Mouse (Mus musculus) macrophage (primary cell): ENCODE data around the gene 1700086D15Rik. TPM values are rescaled to one million over a fixed set of nuclear protein-coding genes. Genes with fewer than 3 reads are reported as not detected.

Experiments
- H3K27ac ChIP-seq: fragments of 350-480 bp; formaldehyde crosslinking; 2 replicates; pipeline ENCODE4 v1.9.0; 2021
- H3K36me3 ChIP-seq: fragments of 350-480 bp; formaldehyde crosslinking; 2 replicates; pipeline ENCODE4 v1.9.0; 2021; ENCODE audit errors: inconsistent target
- H3K4me3 ChIP-seq: fragments of 350-480 bp; formaldehyde crosslinking; 2 replicates; pipeline ENCODE4 v1.9.0; 2021; ENCODE audit errors: inconsistent target
- H3K79me2 ChIP-seq: fragments of 350-480 bp; formaldehyde crosslinking; 2 replicates; pipeline ENCODE4 v1.9.0; 2021; ENCODE audit errors: inconsistent target
- WGBS: methylation state at CpG from one replicate; pipeline ENCODE4 v1.1.7; 2026; ENCODE audit warnings: inconsistent platforms; ENCODE audit not compliant: missing documents; 5-methylcytosine and 5-hydroxymethylcytosine counted together
- polyA plus RNA-seq: library from polyadenylated mRNA; stranded (reverse); fragments of 250-400 nt; gene quantifications from 3 replicates; pipeline ENCODE4 v1.2.4, GENCODE M21; 2018; ENCODE audit warnings: inconsistent platforms
- total RNA-seq, 78 experiments: library from RNA; depleted of rRNA; stranded (reverse); fragments of 250-400 nt; gene quantifications; 1 replicate in 9 of 78; 2 replicates in 24 of 78; 3 replicates in 43 of 78; 4 replicates in 2 of 78; pipeline ENCODE4 v1.2.4; 2018; ENCODE audit warnings: inconsistent platforms in 56 of 78

Gene 1700086D15Rik
- not detected for total RNA-seq (2018; cell fraction: chromatin; rRNA removed)
- total RNA-seq (2018; cell fraction: cytosol; rRNA removed), result not detected
- total RNA-seq (2018; cell fraction: nucleus; rRNA removed), result not detected
- polyA plus RNA-seq, result not detected in 3 replicates

DNA sequence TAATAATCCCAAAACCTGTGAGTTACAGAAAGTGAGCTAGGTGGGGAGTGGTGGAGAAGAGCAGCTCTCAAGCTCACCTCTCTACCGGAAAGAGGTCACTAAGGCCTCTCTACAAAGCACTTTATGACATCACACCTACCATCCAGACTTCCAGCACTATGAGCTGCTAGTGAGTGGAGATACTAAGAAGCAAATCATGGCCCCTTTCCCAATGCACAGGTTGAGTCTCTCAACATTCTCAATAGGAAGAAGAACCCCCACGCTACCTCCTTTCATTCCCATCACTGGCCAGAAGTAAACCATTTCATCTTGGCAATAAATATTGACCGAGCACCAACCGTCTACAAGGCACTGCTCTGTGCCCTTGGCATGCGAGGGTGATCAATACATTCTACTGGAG, at the start of gene 1700086D15Rik:
Gene 1700086D15Rik, minus strand, starts transcription at position 101 of the 400 bp plus-strand sequence.
- Histone ChIP-seq H3K27ac (no peak within 1 kb of the TSS), H3K79me2 (no peaks in the 10 kb centered on the region), H3K4me3 (no peak within 1 kb of the TSS), H3K36me3 (no peaks in the 10 kb centered on the region)
- WGBS, result 94% methylated on average over 5 of the region's 5 CpGs

- Histone ChIP-seq H3K4me3 (no peak overlapping the region), H3K36me3 (no peaks in the 10 kb centered on the region), H3K27ac (no peak overlapping the region), H3K79me2 (no peaks in the 10 kb centered on the region)
- WGBS, result 81% methylated on average over 6 of the region's 6 CpGs
These were observed 49.8 kb upstream of the 1700086D15Rik start for GRCm38 (mm10) chr11:65209441-65209840.

GRCm38 (mm10) chr11:65205306-65205705, 45.6 kb upstream of the 1700086D15Rik start:
- no peak overlapping the region for H3K4me3 ChIP-seq
- H3K79me2 ChIP-seq, result no peaks in the 10 kb centered on the region
- no peak overlapping the region for H3K27ac ChIP-seq
- WGBS, result 94% methylated on average over 4 of the region's 5 CpGs
- no peaks in the 10 kb centered on the region for H3K36me3 ChIP-seq

DNA sequence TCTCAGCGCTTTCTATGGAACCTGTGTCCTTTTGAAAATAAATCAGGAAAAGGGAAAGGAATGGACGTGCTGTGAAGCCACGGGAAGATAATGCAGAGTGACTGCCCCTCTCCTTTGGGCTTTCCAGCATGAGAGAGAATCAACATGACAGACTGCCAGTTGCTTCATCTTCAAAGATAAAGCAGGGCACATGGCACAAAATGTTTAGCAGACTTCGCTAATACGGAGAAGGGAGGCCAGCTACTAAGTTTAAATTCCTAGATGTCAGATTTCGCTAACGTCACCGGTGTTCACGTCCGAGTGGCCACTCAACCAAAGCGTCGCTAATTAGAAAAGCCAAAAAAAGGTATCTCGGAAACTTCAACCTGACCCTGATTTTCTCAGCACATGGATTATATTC, 45.0 kb upstream of the 1700086D15Rik start:
- no peaks in the 10 kb centered on the region for H3K36me3 ChIP-seq
- H3K27ac ChIP-seq, result no peak overlapping the region
- 87% methylated on average over 13 of the region's 13 CpGs for WGBS
- H3K4me3 ChIP-seq, result no peak overlapping the region
- H3K79me2 ChIP-seq, result no peaks in the 10 kb centered on the region

GRCm38 (mm10) chr11:65203020-65203419, 43.3 kb upstream of the 1700086D15Rik start:
- H3K4me3 ChIP-seq, result no peak overlapping the region
- H3K27ac ChIP-seq, result no peak overlapping the region
- H3K79me2 ChIP-seq, result no peaks in the 10 kb centered on the region
- H3K36me3 ChIP-seq, result no peaks in the 10 kb centered on the region
- WGBS, result 78% methylated on average over 1 of the region's 1 CpGs

GRCm38 (mm10) chr11:65202236-65202635, 42.5 kb upstream of the 1700086D15Rik start:
- Histone ChIP-seq H3K27ac (no peak overlapping the region), H3K4me3 (no peak overlapping the region), H3K79me2 (no peaks in the 10 kb centered on the region), H3K36me3 (no peaks in the 10 kb centered on the region)
- WGBS, result 91% methylated on average over 5 of the region's 5 CpGs

- H3K27ac ChIP-seq, result no peak overlapping the region
- 81% methylated on average over 3 of the region's 3 CpGs for WGBS
These were observed 38.3 kb upstream of the 1700086D15Rik start for GRCm38 (mm10) chr11:65198026-65198425.

GRCm38 (mm10) chr11:65197280-65197679, 37.6 kb upstream of the 1700086D15Rik start:
- Histone ChIP-seq H3K27ac (no peak overlapping the region), H3K36me3 (no peaks in the 10 kb centered on the region), H3K79me2 (no peaks in the 10 kb centered on the region), H3K4me3 (no peak overlapping the region)
- 4% methylated on average over 3 of the region's 3 CpGs for WGBS

More at GRCm38 (mm10) chr11:65198026-65198425, 38.3 kb upstream of the 1700086D15Rik start:
- H3K4me3 ChIP-seq, result no peak overlapping the region
- H3K36me3 ChIP-seq, result no peaks in the 10 kb centered on the region
- H3K79me2 ChIP-seq, result no peaks in the 10 kb centered on the region

DNA sequence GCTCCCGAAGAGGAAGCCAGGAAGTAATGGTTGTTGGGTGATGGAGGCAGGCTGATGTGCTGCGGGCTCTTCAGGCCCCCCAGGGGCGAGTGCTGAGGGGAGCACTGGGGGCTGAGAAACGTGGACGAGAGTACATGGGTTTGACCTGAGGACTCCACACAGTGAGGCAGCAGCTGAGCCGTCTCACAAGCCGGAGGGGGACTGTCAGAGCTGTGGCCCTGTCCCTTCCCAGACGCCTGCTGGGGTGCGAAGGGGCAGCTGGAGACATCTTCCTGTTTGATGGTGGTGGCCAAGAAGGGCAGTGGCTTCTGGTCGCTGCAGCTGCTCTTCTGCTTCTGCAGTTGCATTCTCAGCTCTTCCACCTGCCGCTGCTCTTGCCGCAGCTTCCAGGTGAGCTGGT, 27.3 kb upstream of the 1700086D15Rik start:
- WGBS, result 85% methylated on average over 11 of the region's 12 CpGs
- no peaks in the 10 kb centered on the region for H3K79me2 ChIP-seq
- H3K4me3 ChIP-seq, result no peak overlapping the region
- H3K36me3 ChIP-seq, result no peaks in the 10 kb centered on the region
- H3K27ac ChIP-seq, result no peak overlapping the region

GRCm38 (mm10) chr11:65185114-65185513, 25.4 kb upstream of the 1700086D15Rik start:
- H3K79me2 ChIP-seq, result no peaks in the 10 kb centered on the region
- no peak overlapping the region for H3K27ac ChIP-seq
- no peak overlapping the region for H3K4me3 ChIP-seq
- no peaks in the 10 kb centered on the region for H3K36me3 ChIP-seq
- WGBS, result 89% methylated on average over 1 of the region's 1 CpGs

GRCm38 (mm10) chr11:65170121-65170750, 10.5 kb upstream of the 1700086D15Rik start:
- H3K79me2 ChIP-seq, result no peaks in the 10 kb centered on the region
- no peak overlapping the region for H3K4me3 ChIP-seq
- H3K36me3 ChIP-seq, result no peaks in the 10 kb centered on the region
- no peak overlapping the region for H3K27ac ChIP-seq
- WGBS, result 76% methylated on average over 4 of the region's 4 CpGs

- no peak within 1 kb of the TSS for H3K27ac ChIP-seq
- no peaks in the 10 kb centered on the region for H3K36me3 ChIP-seq
- no peaks in the 10 kb centered on the region for H3K79me2 ChIP-seq
- 2% methylated on average over 27 of the region's 27 CpGs for WGBS
- H3K4me3 ChIP-seq, result no peak within 1 kb of the TSS
These were observed 3.1 kb upstream of the 1700086D15Rik start, which contains the start of gene Arhgap44 for GRCm38 (mm10) chr11:65162767-65163120. Gene Arhgap44, minus strand, starts transcription at chr11:65162961.

- Histone ChIP-seq H3K27ac (no peak overlapping the region), H3K36me3 (no peaks in the 10 kb centered on the region), H3K4me3 (no peak overlapping the region), H3K79me2 (no peaks in the 10 kb centered on the region)
- 8% methylated on average over 38 of the region's 49 CpGs for WGBS
These were observed 2.4 kb upstream of the 1700086D15Rik start for GRCm38 (mm10) chr11:65161881-65162766.

DNA sequence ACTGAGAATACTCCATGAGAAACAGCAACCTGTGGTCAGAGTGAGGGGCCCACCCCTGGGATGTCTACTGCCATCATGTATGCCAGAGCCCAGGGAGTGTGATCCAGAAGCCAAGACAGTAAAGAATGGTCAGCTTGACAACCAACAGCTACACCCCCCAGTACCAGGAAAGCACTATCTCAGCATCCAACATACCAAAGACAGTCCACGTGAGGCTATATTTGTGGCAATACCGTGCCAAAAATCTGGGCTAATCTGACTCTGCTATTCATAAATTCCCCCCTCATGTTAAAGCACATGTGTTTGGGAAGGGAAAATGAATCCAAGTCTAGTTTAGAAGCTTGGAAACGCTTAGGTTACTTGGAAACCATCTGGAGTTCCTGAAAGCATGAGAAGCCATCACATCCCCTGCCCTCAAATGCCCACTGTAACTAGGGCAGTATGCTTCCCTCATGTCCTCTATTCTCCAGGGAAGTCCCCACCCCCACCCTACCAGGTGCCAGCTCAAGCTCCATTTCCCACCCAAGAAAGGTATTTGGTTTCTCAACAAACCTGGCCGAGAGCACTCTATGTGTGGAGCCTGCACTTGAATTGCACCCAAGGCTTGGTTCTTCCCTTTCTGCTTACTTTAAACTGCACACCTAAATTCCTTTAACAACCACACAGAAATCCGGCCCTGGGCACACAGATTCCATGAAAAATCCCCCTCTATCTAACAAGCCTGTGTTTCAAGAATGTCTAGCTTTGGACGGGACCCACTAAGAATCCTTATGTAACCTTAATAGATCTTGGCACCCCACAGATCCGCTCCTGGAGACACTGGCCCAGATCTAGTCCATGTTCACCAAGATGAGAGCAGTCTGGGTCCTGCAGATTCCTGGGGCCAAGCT, 1.5 kb upstream of the 1700086D15Rik start:
- Histone ChIP-seq H3K4me3 (no peak overlapping the region), H3K36me3 (no peaks in the 10 kb centered on the region), H3K79me2 (no peaks in the 10 kb centered on the region), H3K27ac (no peak overlapping the region)
- 81% methylated on average over 7 of the region's 7 CpGs for WGBS
